Comparison of ENCODE assay signal across 17 mouse cellular contexts in the genomic region with DNA sequence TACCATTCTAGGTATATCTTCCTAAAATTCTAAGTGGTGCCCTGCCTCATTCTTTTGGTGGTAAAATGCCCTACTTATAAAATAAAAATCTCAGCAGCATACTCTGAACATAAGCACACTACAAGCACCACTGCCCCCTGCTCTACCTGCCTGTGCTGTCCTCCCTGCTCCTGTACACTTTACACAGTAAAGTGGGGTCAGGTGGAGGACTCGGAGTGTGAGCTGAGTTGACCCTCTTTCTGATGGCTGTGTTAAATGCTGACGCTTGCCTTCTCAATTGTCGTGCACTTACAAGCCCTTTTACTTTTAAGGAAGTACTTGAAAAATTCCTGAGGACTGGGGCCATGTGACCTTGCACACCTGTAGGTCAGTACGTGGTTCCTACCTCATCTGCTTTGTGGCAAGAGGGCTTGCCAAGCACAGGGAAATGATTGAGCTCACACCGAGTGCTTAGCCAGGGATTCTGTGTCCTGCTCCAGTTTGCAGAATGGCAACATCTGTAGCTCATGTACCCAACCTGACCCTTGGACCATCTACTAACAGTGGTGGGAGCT. TPM values are rescaled to one million over a fixed set of nuclear protein-coding genes. Genes with fewer than 3 reads are reported as not detected.
A peak's percentile ranks its signal among the peaks of the same experiment; 100 is the strongest.
DNase-seq lines count a peak whose midpoint lies in the region; ATAC-seq and TF ChIP-seq lines count a peak whose summit lies in the region.
"Had no signal": no experiment of that assay in that cellular context is flagged by ENCODE, and none has a peak within 500 bp of the region (broad histone marks: within the 10 kb centered on the region; RNA-seq: fewer than 3 reads in every experiment).

No protein-coding gene starts in this region.

- no peak overlapping the region for H3K4me2 ChIP-seq in intestine, embryonic 15.5 days (replicated peaks)
- H3K4me2 ChIP-seq in lung, postnatal 0 days (replicated peaks; ENCODE audit: low read depth, low read length): no peak overlapping the region
- H3K4me2 ChIP-seq: heart, embryonic 11.5 days; hindbrain, embryonic 14.5 days; limb, embryonic 15.5 days had no signal

- no peak for TF ChIP-seq POLR2A in spleen, adult 2 months (IDR thresholded peaks at IDR 0.05; ENCODE audit: low read depth, low read length)

- TF ChIP-seq EP300 in lung, postnatal 0 days (IDR thresholded peaks at IDR 0.05): peak; percentile 47; the same call in 1 of the 2 replicates

- H3K27ac ChIP-seq in spleen, adult 2 months (ENCODE audit: insufficient read depth, low read length): peak overlapping the region; percentile 93
- no peak overlapping the region for H3K27ac ChIP-seq in intestine, embryonic 15.5 days
- peak overlapping the region; percentile 76 for H3K27ac ChIP-seq in lung, postnatal 0 days (ENCODE audit: low read length)
- H3K27ac ChIP-seq: hindbrain, embryonic 14.5 days; kidney, postnatal 0 days; layer of hippocampus, adult 2 months; limb, embryonic 15.5 days had no signal

- TF ChIP-seq CTCF in spleen, adult 2 months (IDR thresholded peaks at IDR 0.05; ENCODE audit: extremely low read depth, insufficient read depth, insufficient read length, insufficient replicate concordance): no peak
- no peak for TF ChIP-seq CTCF in lung, postnatal 0 days (IDR thresholded peaks at IDR 0.05)

- H3K27me3 ChIP-seq in spleen, adult 2 months (ENCODE audit: control insufficient read depth, insufficient read depth, low read length): no peaks in the 10 kb centered on the region
- H3K27me3 ChIP-seq in intestine, embryonic 15.5 days (replicated peaks): no peaks in the 10 kb centered on the region
- H3K27me3 ChIP-seq in lung, postnatal 0 days (replicated peaks; ENCODE audit: insufficient read depth, low read length): no peaks in the 10 kb centered on the region
- no peaks in the 10 kb centered on the region for H3K27me3 ChIP-seq in splenic B cell, adult 2 months (ENCODE audit: control insufficient read depth, insufficient read depth, low read length, poor library complexity, severe bottlenecking)
- H3K27me3 ChIP-seq: limb, embryonic 15.5 days had no signal

- peaks cover 15% of the 10 kb centered on the region for H3K36me3 ChIP-seq in spleen, adult 2 months (ENCODE audit: control insufficient read depth, insufficient read depth, low read length)
- H3K36me3 ChIP-seq in intestine, embryonic 15.5 days: peaks cover 8% of the 10 kb centered on the region; the same call in 1 of the 2 replicates
- H3K36me3 ChIP-seq in lung, postnatal 0 days (ENCODE audit: insufficient read depth, low read length): peaks cover 15% of the 10 kb centered on the region; the same call in 1 of the 2 replicates
- peaks cover 7% of the 10 kb centered on the region; the same call in 1 of the 2 replicates for H3K36me3 ChIP-seq in splenic B cell, adult 2 months (ENCODE audit: control insufficient read depth, insufficient read depth, low read length, poor library complexity, severe bottlenecking)

- no peaks in the 10 kb centered on the region for H3K9me3 ChIP-seq in intestine, embryonic 15.5 days
- no peaks in the 10 kb centered on the region for H3K9me3 ChIP-seq in lung, postnatal 0 days (ENCODE audit: low read length)
- H3K9me3 ChIP-seq: limb, embryonic 15.5 days had no signal

- 31% methylated on average over 5 of the region's 5 CpGs for WGBS in spleen, adult 2 months
- WGBS in intestine, embryonic 15.5 days: 74% methylated on average over 5 of the region's 5 CpGs
- 55% methylated on average over 5 of the region's 5 CpGs for WGBS in lung, postnatal 0 days

- peaks cover 13% of the 10 kb centered on the region; the same call in 1 of the 2 replicates for H3K4me1 ChIP-seq in spleen, adult 2 months (ENCODE audit: control insufficient read depth, insufficient read depth, insufficient read length)
- no peaks in the 10 kb centered on the region for H3K4me1 ChIP-seq in intestine, embryonic 15.5 days (replicated peaks)
- H3K4me1 ChIP-seq in lung, postnatal 0 days (ENCODE audit: insufficient read depth, low read depth, low read length): no peaks in the 10 kb centered on the region
- H3K4me1 ChIP-seq: limb, embryonic 15.5 days had no signal

- peak overlapping the region; percentile 41 for H3K4me3 ChIP-seq in spleen, adult 2 months (ENCODE audit: extremely low read depth, insufficient read depth, insufficient read length)
- H3K4me3 ChIP-seq in intestine, embryonic 15.5 days (replicated peaks): no peak overlapping the region
- H3K4me3 ChIP-seq in lung, postnatal 0 days (ENCODE audit: low read depth, low read length): no peak overlapping the region
- H3K4me3 ChIP-seq: layer of hippocampus, adult 2 months; limb, embryonic 15.5 days had no signal

- H3K9ac ChIP-seq in intestine, embryonic 15.5 days: no peak overlapping the region
- H3K9ac ChIP-seq in lung, postnatal 0 days (replicated peaks; ENCODE audit: low read depth): no peak overlapping the region
- H3K9ac ChIP-seq: forebrain, postnatal 0 days; hindbrain, embryonic 14.5 days; limb, embryonic 15.5 days had no signal

- DNase-seq in spleen, adult 2 months (ENCODE audit: low read depth in 1 of 2, low spot score in 2 of 2): peak; percentile 18 to 32
- DNase-seq in spleen, postnatal 4 days (ENCODE audit: low spot score in 2 of 2): no peak
- peak; percentile 89 for DNase-seq in lung, postnatal 0 days (ENCODE audit: low spot score)
- peak; percentile 59 for DNase-seq in splenic B cell, adult 2 months (ENCODE audit: low read depth, low spot score)
- no peak for DNase-seq in layer of hippocampus, adult 11-12 months (ENCODE audit: low spot score)
- DNase-seq in cerebellum, adult 9-11 months: no peak
- DNase-seq in layer of hippocampus, adult 8-10 months (ENCODE audit: low spot score in 2 of 2): no peak
- DNase-seq: cerebellum, postnatal 14 days; forebrain, postnatal 0 days; heart, postnatal 10 days; right cerebral cortex, postnatal 14 days had no signal

- ATAC-seq in intestine, embryonic 15.5 days: peak; percentile 46
- ATAC-seq in lung, postnatal 0 days: peak; percentile 91

RNA-seq across cellular contexts. Expression of a gene that starts 9.5 kb away (rescaled TPM):
- 50.8 and 85.7 TPM in 2 replicates for polyA plus RNA-seq in spleen, adult 2 months (2012; rRNA removed)
- 128 and 134 TPM in 2 replicates for polyA plus RNA-seq in intestine, embryonic 15.5 days (2015; fragmentation: Nextera tagmentation; extraction: Ambion mirVana)
- 34.7 and 37.9 TPM in 2 replicates for polyA plus RNA-seq in lung, postnatal 0 days (2015; fragmentation: Nextera tagmentation; extraction: Ambion mirVana)
- 10 to 100 TPM; 26.3 to 30.9 (median 29.7) TPM for total RNA-seq in layer of hippocampus, adult 8-10 months (2022)

RNA-seq across cellular contexts. Expression of a gene that starts 14.3 kb away (rescaled TPM):
- 27.6 and 39.6 TPM in 2 replicates for polyA plus RNA-seq in spleen, adult 2 months (2012; rRNA removed)
- 97.9 and 100 TPM in 2 replicates for polyA plus RNA-seq in intestine, embryonic 15.5 days (2015; fragmentation: Nextera tagmentation; extraction: Ambion mirVana)
- polyA plus RNA-seq in lung, postnatal 0 days (2015; fragmentation: Nextera tagmentation; extraction: Ambion mirVana): 58.5 and 64.4 TPM in 2 replicates
- total RNA-seq in layer of hippocampus, adult 8-10 months (2022): 10 to 100 TPM; 30.8 to 41.2 (median 35.5) TPM

RNA-seq across cellular contexts. Expression of a gene that starts 31.2 kb away (rescaled TPM):
- polyA plus RNA-seq in spleen, adult 2 months (2012; rRNA removed): 12.6 and 15.4 TPM in 2 replicates
- 29.0 and 31.1 TPM in 2 replicates for polyA plus RNA-seq in intestine, embryonic 15.5 days (2015; fragmentation: Nextera tagmentation; extraction: Ambion mirVana)
- polyA plus RNA-seq in lung, postnatal 0 days (2015; fragmentation: Nextera tagmentation; extraction: Ambion mirVana): 14.7 and 16.9 TPM in 2 replicates
- total RNA-seq in layer of hippocampus, adult 8-10 months (2022): 10 to 100 TPM; 43.4 to 58.3 (median 47.2) TPM

RNA-seq across cellular contexts. Expression of a gene that starts 31.2 kb away (rescaled TPM):
- polyA plus RNA-seq in spleen, adult 2 months (2012; rRNA removed): 13.2 and 14.2 TPM in 2 replicates
- polyA plus RNA-seq in intestine, embryonic 15.5 days (2015; fragmentation: Nextera tagmentation; extraction: Ambion mirVana): 44.1 and 45.9 TPM in 2 replicates
- 19.0 and 19.1 TPM in 2 replicates for polyA plus RNA-seq in lung, postnatal 0 days (2015; fragmentation: Nextera tagmentation; extraction: Ambion mirVana)
- 10 to 100 TPM; 30.2 to 35.7 (median 32.7) TPM for total RNA-seq in layer of hippocampus, adult 8-10 months (2022)

Comparison
In these comparisons a context has a peak if more than half of its experiments do, and no peak if none do; other contexts are left out.
1. DNase-seq: peak in spleen, adult 2 months (2 of 2), lung, postnatal 0 days (single experiment) and splenic B cell, adult 2 months (single experiment); none in spleen, postnatal 4 days (0 of 2), layer of hippocampus, adult 11-12 months (single experiment), cerebellum, adult 9-11 months (single experiment) and layer of hippocampus, adult 8-10 months (0 of 2).